Mouse (Mus musculus): Measurements from ENCODE around the gene Ascl4. TPM values are rescaled to one million over a fixed set of nuclear protein-coding genes. Genes with fewer than 3 reads are reported as not detected.

Ascl4 gene
- polyA plus RNA-seq (2012; fragmentation: generic; extraction: Trizol): not detected

GRCm38 (mm10) chr10:85927676-85928445 is at the start of gene Ascl4:
Ascl4 (plus strand) TSS chr10:85927681.

GRCm38 (mm10) chr10:85916498-85917309 is 10.8 kb upstream of the Ascl4 start, which contains the start of gene Prdm4:
Prdm4 (minus strand) TSS chr10:85917142.

GRCm38 (mm10) chr10:85957464-85957950 is 30.0 kb downstream of the Ascl4 start, which contains the start of gene Rtcb:
Rtcb (minus strand) TSS chr10:85957823.

Other genes starting within 250 kb of the Ascl4 start
- gene Pwp1, start 98.2 kb upstream of the Ascl4 start, polyA plus RNA-seq (2012; fragmentation: generic; extraction: Trizol): 10 to 100 TPM in 1 of 2 experiments, 1 to 10 TPM in 1; 9.8 to 20.6 TPM
- gene Prdm4, start 10.5 kb upstream of the Ascl4 start, polyA plus RNA-seq (2012; fragmentation: generic; extraction: Trizol): 10 to 100 TPM in 1 of 2 experiments, 1 to 10 TPM in 1; 3.5 to 11.0 TPM
- gene Rtcb, start 30.1 kb downstream of the Ascl4 start, polyA plus RNA-seq (2012; fragmentation: generic; extraction: Trizol): 100 to 1,000 TPM; 120 to 176 TPM
- under 1 TPM in 1 of 2 experiments, not detected in 1; 0.01 TPM for gene Bpifc, start 84.2 kb downstream of the Ascl4 start, polyA plus RNA-seq (2012; fragmentation: generic; extraction: Trizol)
- 10 to 100 TPM; 10.0 to 21.2 TPM for gene Fbxo7, start 94.3 kb downstream of the Ascl4 start, polyA plus RNA-seq (2012; fragmentation: generic; extraction: Trizol)

All from C3H10T1/2 (cell line).